Mouse (Mus musculus): Measurements from ENCODE around the gene Car4. TPM values are rescaled to one million over a fixed set of nuclear protein-coding genes. Genes with fewer than 3 reads are reported as not detected.
A peak's percentile ranks its signal among the peaks of the same experiment; 100 is the strongest.

The Car4 gene
- polyA plus RNA-seq, 1 experiment from 2014 or later, result 2.9 TPM

GRCm38 (mm10) chr11:84960291-84960690, 2.7 kb downstream of the Car4 start:
- peak overlapping the region; percentile 71 for H3K27ac ChIP-seq (replicated peaks)
- peak overlapping the region; percentile 24; the same call in 1 of the 2 replicates for H3K4me3 ChIP-seq
- H3K9me3 ChIP-seq, result no peaks in the 10 kb centered on the region
- DNase-seq (ENCODE audit: low spot score), result no peak
- no peaks in the 10 kb centered on the region for H3K36me3 ChIP-seq (replicated peaks)
- peaks cover 46% of the 10 kb centered on the region for H3K27me3 ChIP-seq (replicated peaks; ENCODE audit: low read depth, poor library complexity, severe bottlenecking)
- WGBS, result 31% methylated on average over 3 of the region's 3 CpGs
- peaks cover 39% of the 10 kb centered on the region for H3K4me1 ChIP-seq

GRCm38 (mm10) chr11:84960780-84961179, 3.2 kb downstream of the Car4 start:
- no peak overlapping the region for H3K4me3 ChIP-seq
- no peaks in the 10 kb centered on the region for H3K9me3 ChIP-seq
- peaks cover 45% of the 10 kb centered on the region for H3K27me3 ChIP-seq (replicated peaks; ENCODE audit: low read depth, poor library complexity, severe bottlenecking)
- 72% methylated on average over 6 of the region's 6 CpGs for WGBS
- DNase-seq (ENCODE audit: low spot score), result no peak
- no peaks in the 10 kb centered on the region for H3K36me3 ChIP-seq (replicated peaks)
- H3K27ac ChIP-seq (replicated peaks), result no peak overlapping the region
- peaks cover 39% of the 10 kb centered on the region for H3K4me1 ChIP-seq

GRCm38 (mm10) chr11:84961571-84961970, 4.0 kb downstream of the Car4 start:
- no peak for DNase-seq (ENCODE audit: low spot score)
- H3K9me3 ChIP-seq, result no peaks in the 10 kb centered on the region
- peaks cover 37% of the 10 kb centered on the region for H3K27me3 ChIP-seq (replicated peaks; ENCODE audit: low read depth, poor library complexity, severe bottlenecking)
- no peak overlapping the region for H3K4me3 ChIP-seq
- no peak overlapping the region for H3K27ac ChIP-seq (replicated peaks)
- H3K36me3 ChIP-seq (replicated peaks), result no peaks in the 10 kb centered on the region
- 85% methylated on average over 4 of the region's 4 CpGs for WGBS
- H3K4me1 ChIP-seq, result peaks cover 35% of the 10 kb centered on the region

- H3K27me3 ChIP-seq (replicated peaks; ENCODE audit: low read depth, poor library complexity, severe bottlenecking), result peaks cover 27% of the 10 kb centered on the region
- 89% methylated on average over 4 of the region's 4 CpGs for WGBS
- DNase-seq (ENCODE audit: low spot score), result no peak
- no peaks in the 10 kb centered on the region for H3K9me3 ChIP-seq
- peaks cover 41% of the 10 kb centered on the region for H3K4me1 ChIP-seq
- H3K36me3 ChIP-seq (replicated peaks), result no peaks in the 10 kb centered on the region
- no peak overlapping the region for H3K4me3 ChIP-seq
- H3K27ac ChIP-seq (replicated peaks), result no peak overlapping the region
Measured at GRCm38 (mm10) chr11:84962536-84962935, 5.0 kb downstream of the Car4 start.

- H3K27me3 ChIP-seq (replicated peaks; ENCODE audit: low read depth, poor library complexity, severe bottlenecking), result peaks cover 17% of the 10 kb centered on the region
- no peaks in the 10 kb centered on the region for H3K9me3 ChIP-seq
Measured at GRCm38 (mm10) chr11:84963556-84963955, 6.0 kb downstream of the Car4 start.

GRCm38 (mm10) chr11:84966696-84967095, 9.1 kb downstream of the Car4 start:
- Histone ChIP-seq H3K27ac (replicated peaks) (peak overlapping the region; percentile 75), H3K4me1 (peaks cover 35% of the 10 kb centered on the region), H3K9me3 (no peaks in the 10 kb centered on the region), H3K4me3 (no peak overlapping the region), H3K27me3 (replicated peaks; ENCODE audit: low read depth, poor library complexity, severe bottlenecking) (no peaks in the 10 kb centered on the region), H3K36me3 (replicated peaks) (no peaks in the 10 kb centered on the region)
- no peak for DNase-seq (ENCODE audit: low spot score)
- 68% methylated on average over 4 of the region's 4 CpGs for WGBS

More at GRCm38 (mm10) chr11:84963556-84963955, 6.0 kb downstream of the Car4 start:
- Histone ChIP-seq H3K36me3 (replicated peaks) (no peaks in the 10 kb centered on the region), H3K27ac (replicated peaks) (no peak overlapping the region), H3K4me1 (peaks cover 41% of the 10 kb centered on the region), H3K4me3 (no peak overlapping the region)
- WGBS, result 85% methylated on average over 3 of the region's 3 CpGs
- no peak for DNase-seq (ENCODE audit: low spot score)

GRCm38 (mm10) chr11:84967113-84967512, 9.5 kb downstream of the Car4 start:
- no peak overlapping the region for H3K4me3 ChIP-seq
- DNase-seq (ENCODE audit: low spot score), result peak; percentile 79
- no peaks in the 10 kb centered on the region for H3K27me3 ChIP-seq (replicated peaks; ENCODE audit: low read depth, poor library complexity, severe bottlenecking)
- H3K4me1 ChIP-seq, result peaks cover 35% of the 10 kb centered on the region
- 26% methylated on average over 5 of the region's 5 CpGs for WGBS
- H3K27ac ChIP-seq (replicated peaks), result peak overlapping the region; percentile 75
- H3K9me3 ChIP-seq, result no peaks in the 10 kb centered on the region
- H3K36me3 ChIP-seq (replicated peaks), result no peaks in the 10 kb centered on the region

GRCm38 (mm10) chr11:84968309-84968708, 10.7 kb downstream of the Car4 start:
- Histone ChIP-seq H3K4me1 (peaks cover 35% of the 10 kb centered on the region), H3K27ac (replicated peaks) (0 out of 2 replicates have a peak overlapping the region, but pooled peaks have one; percentile 10), H3K27me3 (replicated peaks; ENCODE audit: low read depth, poor library complexity, severe bottlenecking) (no peaks in the 10 kb centered on the region), H3K36me3 (replicated peaks) (no peaks in the 10 kb centered on the region), H3K9me3 (no peaks in the 10 kb centered on the region), H3K4me3 (no peak overlapping the region)
- DNase-seq (ENCODE audit: low spot score), result no peak
- 71% methylated on average over 4 of the region's 4 CpGs for WGBS

GRCm38 (mm10) chr11:84968775-84969174, 11.2 kb downstream of the Car4 start:
- no peaks in the 10 kb centered on the region for H3K9me3 ChIP-seq
- no peak for DNase-seq (ENCODE audit: low spot score)
- H3K36me3 ChIP-seq (replicated peaks), result no peaks in the 10 kb centered on the region
- H3K4me3 ChIP-seq, result no peak overlapping the region
- 0 out of 2 replicates have a peak overlapping the region, but pooled peaks have one; percentile 10 for H3K27ac ChIP-seq (replicated peaks)
- 57% methylated on average over 6 of the region's 6 CpGs for WGBS
- H3K27me3 ChIP-seq (replicated peaks; ENCODE audit: low read depth, poor library complexity, severe bottlenecking), result no peaks in the 10 kb centered on the region
- H3K4me1 ChIP-seq, result peaks cover 36% of the 10 kb centered on the region

GRCm38 (mm10) chr11:84972067-84972466, 14.5 kb downstream of the Car4 start:
- H3K36me3 ChIP-seq (replicated peaks), result no peaks in the 10 kb centered on the region
- H3K4me3 ChIP-seq, result no peak overlapping the region
- peaks cover 33% of the 10 kb centered on the region for H3K4me1 ChIP-seq
- no peak overlapping the region for H3K27ac ChIP-seq (replicated peaks)
- DNase-seq (ENCODE audit: low spot score), result no peak
- no peaks in the 10 kb centered on the region for H3K9me3 ChIP-seq
- H3K27me3 ChIP-seq (replicated peaks; ENCODE audit: low read depth, poor library complexity, severe bottlenecking), result no peaks in the 10 kb centered on the region
- WGBS, result 75% methylated on average over 3 of the region's 3 CpGs

- DNase-seq (ENCODE audit: low spot score), result no peak
- Histone ChIP-seq H3K9me3 (no peaks in the 10 kb centered on the region), H3K4me1 (peaks cover 17% of the 10 kb centered on the region), H3K27me3 (replicated peaks; ENCODE audit: low read depth, poor library complexity, severe bottlenecking) (no peaks in the 10 kb centered on the region), H3K4me3 (no peak overlapping the region), H3K27ac (replicated peaks) (no peak overlapping the region), H3K36me3 (replicated peaks) (no peaks in the 10 kb centered on the region)
- 69% methylated on average over 5 of the region's 5 CpGs for WGBS
Measured at GRCm38 (mm10) chr11:84973661-84974060, 16.1 kb downstream of the Car4 start.

- H3K4me3 ChIP-seq, result no peak overlapping the region
- WGBS, result 66% methylated on average over 7 of the region's 7 CpGs
Measured at GRCm38 (mm10) chr11:84974582-84974981, 17.0 kb downstream of the Car4 start.

GRCm38 (mm10) chr11:84976706-84977105, 19.1 kb downstream of the Car4 start:
- peaks cover 6% of the 10 kb centered on the region for H3K4me1 ChIP-seq
- H3K27ac ChIP-seq (replicated peaks), result no peak overlapping the region
- WGBS, result 82% methylated on average over 3 of the region's 3 CpGs
- H3K9me3 ChIP-seq, result no peaks in the 10 kb centered on the region
- H3K36me3 ChIP-seq (replicated peaks), result no peaks in the 10 kb centered on the region
- no peak for DNase-seq (ENCODE audit: low spot score)
- no peaks in the 10 kb centered on the region for H3K27me3 ChIP-seq (replicated peaks; ENCODE audit: low read depth, poor library complexity, severe bottlenecking)
- no peak overlapping the region for H3K4me3 ChIP-seq

More at GRCm38 (mm10) chr11:84974582-84974981, 17.0 kb downstream of the Car4 start:
- Histone ChIP-seq H3K4me1 (peaks cover 11% of the 10 kb centered on the region), H3K27me3 (replicated peaks; ENCODE audit: low read depth, poor library complexity, severe bottlenecking) (no peaks in the 10 kb centered on the region), H3K9me3 (no peaks in the 10 kb centered on the region), H3K36me3 (replicated peaks) (no peaks in the 10 kb centered on the region), H3K27ac (replicated peaks) (no peak overlapping the region)
- DNase-seq (ENCODE audit: low spot score), result no peak

All from embryonic facial prominence, embryonic 10.5 days (tissue).